Mouse (Mus musculus) gastrocnemius, adult 8-10 months (tissue): Measurements from ENCODE around the gene Dpf2. TPM values are rescaled to one million over a fixed set of nuclear protein-coding genes. Genes with fewer than 3 reads are reported as not detected.
"Not testable (repeated sequence)": the region's sequence is repeated elsewhere in the genome, so short reads cannot be mapped to it uniquely, and the experiment has no call there.

Source experiments
- DNase-seq, 2 experiments: peaks; one replicate each; pipeline ENCODE4 v3.0.0; 2022; ENCODE audit warnings: low spot score in 2 of 2
- total RNA-seq, 4 experiments: library from RNA; stranded (reverse); gene quantifications; 2 replicates each; pipeline ENCODE4 v1.2.4; 2022

The Dpf2 gene
- total RNA-seq, 4 experiments from 2014 or later, result 70.5 to 97.8 (median 77.4) TPM

- peak; percentile 83 to 86 for DNase-seq
Measured at GRCm38 (mm10) chr19:5894002-5894678, 18.7 kb downstream of the Dpf2 start, which contains the start of gene Tigd3. Gene Tigd3, minus strand, starts transcription at chr19:5894149.

- DNase-seq, result no peak
Measured at GRCm38 (mm10) chr19:5893282-5894001, 19.4 kb downstream of the Dpf2 start.

GRCm38 (mm10) chr19:5892735-5893134 is 20.1 kb downstream of the Dpf2 start:
- no peak for DNase-seq

GRCm38 (mm10) chr19:5892262-5892661 is 20.5 kb downstream of the Dpf2 start:
- DNase-seq, result no peak

- no peak for DNase-seq
Measured at GRCm38 (mm10) chr19:5891521-5892258, 21.1 kb downstream of the Dpf2 start.

GRCm38 (mm10) chr19:5889211-5889610 is 23.6 kb downstream of the Dpf2 start:
- DNase-seq, result no peak

GRCm38 (mm10) chr19:5887234-5887815 is 25.5 kb downstream of the Dpf2 start:
- DNase-seq, result no peak

GRCm38 (mm10) chr19:5885838-5886237 is 27.0 kb downstream of the Dpf2 start:
- no peak for DNase-seq

GRCm38 (mm10) chr19:5883935-5884334 is 28.9 kb downstream of the Dpf2 start:
- no peak for DNase-seq

GRCm38 (mm10) chr19:5882079-5882478 is 30.7 kb downstream of the Dpf2 start:
- DNase-seq, result not testable (repeated sequence)

GRCm38 (mm10) chr19:5881155-5881554 is 31.7 kb downstream of the Dpf2 start:
- DNase-seq, result no peak

- DNase-seq, result no peak
Measured at GRCm38 (mm10) chr19:5879735-5880134, 33.1 kb downstream of the Dpf2 start.

- no peak for DNase-seq
Measured at GRCm38 (mm10) chr19:5878916-5879315, 33.9 kb downstream of the Dpf2 start.

- DNase-seq, result peak in 1 of 2 experiments; percentile 26
Measured at GRCm38 (mm10) chr19:5878362-5878722, 34.5 kb downstream of the Dpf2 start.

GRCm38 (mm10) chr19:5877618-5878361 is 35.0 kb downstream of the Dpf2 start, which contains the start of gene Slc25a45:
Gene Slc25a45, plus strand, starts transcription at chr19:5877808.
- peak; percentile 49 to 61 for DNase-seq

- peak; percentile 91 to 93 for DNase-seq
Measured at GRCm38 (mm10) chr19:5874969-5875480, 37.8 kb downstream of the Dpf2 start, which contains the start of gene Frmd8. Gene Frmd8, minus strand, starts transcription at chr19:5875274.

- DNase-seq, result no peak
Measured at GRCm38 (mm10) chr19:5874391-5874968, 38.3 kb downstream of the Dpf2 start.

GRCm38 (mm10) chr19:5872931-5873556 is 39.8 kb downstream of the Dpf2 start:
- no peak for DNase-seq

- DNase-seq, result no peak
Measured at GRCm38 (mm10) chr19:5872528-5872927, 40.3 kb downstream of the Dpf2 start.

GRCm38 (mm10) chr19:5871683-5872082 is 41.1 kb downstream of the Dpf2 start:
- no peak for DNase-seq
